Mouse (Mus musculus) left cerebral cortex, adult 2 months (tissue): Measurements from ENCODE around the gene Adprhl2. TPM values are rescaled to one million over a fixed set of nuclear protein-coding genes. Genes with fewer than 3 reads are reported as not detected.

ENCODE experiments used
- DNase-seq, 2 experiments: peaks; one replicate each; pipeline ENCODE4 v3.0.0; 2021 to 2022; ENCODE audit warnings: low spot score in 2 of 2, mixed read lengths in 1 of 2; ENCODE audit errors: extremely low spot score in 1 of 2
- H3K27ac ChIP-seq: fragments of 200-600 bp; 2 replicates; pipeline ENCODE4 v1.8.1; 2022
- H3K4me3 ChIP-seq: fragments of 200-600 bp; 2 replicates; pipeline ENCODE4 v1.8.1; 2022
- CTCF ChIP-seq: fragments of 200-600 bp; IDR thresholded peaks from 2 replicates; pipeline ENCODE4 v1.8.1; 2022; ENCODE audit warnings: antibody characterized with exemption, mild to moderate bottlenecking, moderate library complexity
- intact Hi-C: fragments of 180-260 bp; cut with DNase I; formaldehyde crosslinking; loops from one replicate; pipeline ENCODE4 v1.15.1; 2025
- total RNA-seq, 2 experiments: library from RNA; stranded (reverse); gene quantifications; 2 replicates each; pipeline ENCODE4 v1.2.3; 2021

Adprhl2 gene
- total RNA-seq, 2 experiments from 2014 or later = 29.5 to 29.9 TPM

- Histone ChIP-seq H3K27ac (no peak overlapping the region), H3K4me3 (peak overlapping the region; percentile 95)
- no peak; the same call in 1 of the 2 replicates for TF ChIP-seq CTCF
- intact Hi-C loops = no loop called here
- DNase-seq = no peak
These were observed 480 bp upstream of the Adprhl2 start for GRCm38 (mm10) chr4:126321854-126322511.

- intact Hi-C loops = no loop called here
These were observed 1.7 kb downstream of the Adprhl2 start for GRCm38 (mm10) chr4:126319806-126320205.

GRCm38 (mm10) chr4:126316443-126317040, 5.0 kb downstream of the Adprhl2 start:
- no peak overlapping the region for H3K27ac ChIP-seq
- H3K4me3 ChIP-seq = no peak overlapping the region
- no peak for DNase-seq
- intact Hi-C loops = no loop called here
- TF ChIP-seq CTCF = no peak

More at GRCm38 (mm10) chr4:126319806-126320205, 1.7 kb downstream of the Adprhl2 start:
- DNase-seq = no peak
- Histone ChIP-seq H3K27ac (no peak overlapping the region), H3K4me3 (no peak overlapping the region)
- TF ChIP-seq CTCF = no peak

GRCm38 (mm10) chr4:126315931-126316330, 5.6 kb downstream of the Adprhl2 start:
- H3K4me3 ChIP-seq = no peak overlapping the region
- intact Hi-C loops = no loop called here
- no peak for TF ChIP-seq CTCF
- no peak for DNase-seq
- H3K27ac ChIP-seq = no peak overlapping the region

GRCm38 (mm10) chr4:126314393-126314792, 7.1 kb downstream of the Adprhl2 start:
- DNase-seq = no peak
- intact Hi-C loops = no loop called here
- H3K4me3 ChIP-seq = no peak overlapping the region
- H3K27ac ChIP-seq = no peak overlapping the region
- TF ChIP-seq CTCF = no peak

- Histone ChIP-seq H3K4me3 (no peak overlapping the region), H3K27ac (no peak overlapping the region)
- TF ChIP-seq CTCF = no peak
- no peak for DNase-seq
- intact Hi-C loops = no loop called here
These were observed 8.3 kb downstream of the Adprhl2 start for GRCm38 (mm10) chr4:126313202-126313601.

GRCm38 (mm10) chr4:126311566-126312200, 9.8 kb downstream of the Adprhl2 start:
- DNase-seq = no peak
- TF ChIP-seq CTCF = no peak
- Histone ChIP-seq H3K4me3 (no peak overlapping the region), H3K27ac (no peak overlapping the region)
- intact Hi-C loops = loop anchor here (2.0 kb wide), 1 partner anchor 33 kb away; no protein-coding TSS in a partner anchor

- Histone ChIP-seq H3K4me3 (no peak overlapping the region), H3K27ac (no peak overlapping the region)
- intact Hi-C loops = loop anchor here (2.0 kb wide), 1 partner anchor 32 kb away; no protein-coding TSS in a partner anchor
- no peak for TF ChIP-seq CTCF
- no peak for DNase-seq
These were observed 11.2 kb downstream of the Adprhl2 start for GRCm38 (mm10) chr4:126310344-126310743.

GRCm38 (mm10) chr4:126309922-126310309, 11.6 kb downstream of the Adprhl2 start:
- Histone ChIP-seq H3K27ac (no peak overlapping the region), H3K4me3 (peak overlapping the region; percentile 18; the same call in 1 of the 2 replicates)
- intact Hi-C loops = loop anchor here (2.0 to 5.0 kb wide), 3 partner anchors 31 to 223 kb away; no protein-coding TSS in a partner anchor
- TF ChIP-seq CTCF = peak; percentile 66
- DNase-seq = peak; percentile 77 to 83

GRCm38 (mm10) chr4:126309211-126309921, 12.1 kb downstream of the Adprhl2 start:
- TF ChIP-seq CTCF = no peak; the same call in 1 of the 2 replicates
- Histone ChIP-seq H3K4me3 (peak overlapping the region; percentile 18; the same call in 1 of the 2 replicates), H3K27ac (no peak overlapping the region)
- no peak for DNase-seq
- intact Hi-C loops = loop anchor here (2.0 to 5.0 kb wide), 2 partner anchors 83 to 222 kb away; no protein-coding TSS in a partner anchor

GRCm38 (mm10) chr4:126306827-126307226, 14.7 kb downstream of the Adprhl2 start:
- intact Hi-C loops = loop anchor here (5.0 kb wide), 1 partner anchor 220 kb away; no protein-coding TSS in a partner anchor
- H3K4me3 ChIP-seq = no peak overlapping the region
- no peak for DNase-seq
- no peak overlapping the region for H3K27ac ChIP-seq
- no peak for TF ChIP-seq CTCF
